Mouse (Mus musculus) neural tube, embryonic 11.5 days (tissue): ENCODE data around the gene Foxf1. TPM values are rescaled to one million over a fixed set of nuclear protein-coding genes. Genes with fewer than 3 reads are reported as not detected.
A peak's percentile ranks its signal among the peaks of the same experiment; 100 is the strongest.

Experiments
- ATAC-seq: fragments of 200-750 bp; cut with Nextera tagmentation; 2 replicates; pipeline ENCODE4 v1.8.0; 2017; ENCODE audit warnings: moderate number of reproducible peaks, mild to moderate bottlenecking, moderate TSS enrichment, moderate library complexity; ENCODE audit not compliant: insufficient read depth, low FRiP score, low TSS enrichment
- DNase-seq: peaks from one replicate; pipeline ENCODE4 v3.0.0-alpha.2; 2015; ENCODE audit warnings: low spot score
- H3K27ac ChIP-seq: fragments of 300-500 bp; sonication (generic); 2 replicates; pipeline ENCODE4 v1.5.1; 2014; ENCODE audit warnings: low read depth, mild to moderate bottlenecking, low read length
- H3K27me3 ChIP-seq: fragments of 300-500 bp; sonication (generic); 2 replicates; pipeline ENCODE4 v1.6.1; 2014; ENCODE audit warnings: mild to moderate bottlenecking, low read length, mixed read lengths; ENCODE audit not compliant: control insufficient read depth, insufficient read depth
- H3K36me3 ChIP-seq: fragments of 300-500 bp; sonication (generic); 2 replicates; pipeline ENCODE4 v1.6.1; 2014; ENCODE audit warnings: mild to moderate bottlenecking, low read length, moderate library complexity, mixed read lengths; ENCODE audit not compliant: control insufficient read depth, insufficient read depth
- H3K4me1 ChIP-seq: fragments of 300-500 bp; sonication (generic); 2 replicates; pipeline ENCODE4 v1.6.1; 2014; ENCODE audit warnings: low read length, mixed read lengths; ENCODE audit not compliant: control insufficient read depth, insufficient read depth
- H3K4me2 ChIP-seq: fragments of 300-500 bp; sonication (generic); 2 replicates; pipeline ENCODE4 v1.6.1; 2014; ENCODE audit warnings: low read depth, mild to moderate bottlenecking, moderate library complexity
- H3K4me3 ChIP-seq: fragments of 300-500 bp; sonication (generic); 2 replicates; pipeline ENCODE4 v1.5.1; 2014; ENCODE audit warnings: low read depth, low read length
- H3K9ac ChIP-seq: fragments of 300-500 bp; sonication (generic); 2 replicates; pipeline ENCODE4 v1.6.1; 2014; ENCODE audit warnings: mild to moderate bottlenecking, low read length
- H3K9me3 ChIP-seq: fragments of 300-500 bp; sonication (generic); 2 replicates; pipeline ENCODE4 v1.6.1; 2016; ENCODE audit warnings: low read length; ENCODE audit not compliant: control insufficient read depth
- WGBS: fragments of 180-500 bp; shearing (Covaris S2); extraction: QIAGEN DNeasy Blood & Tissue Kit; methylation state at CpG from one replicate; pipeline ENCODE4 v1.1.7; 2014; 5-methylcytosine and 5-hydroxymethylcytosine counted together
- polyA plus RNA-seq: library from polyadenylated mRNA; unstranded; fragments of >200 nt; fragmentation: Nextera tagmentation; extraction: Ambion mirVana; gene quantifications from 2 replicates; pipeline ENCODE4 v1.2.1, GENCODE M21; 2014

Foxf1 gene
- polyA plus RNA-seq: 2.6 and 6.1 TPM in 2 replicates

GRCm38 (mm10) chr8:121084210-121084951 is at the start of gene Foxf1:
Gene Foxf1 (plus strand): TSS chr8:121084386.
- under 1% methylated on average over 64 of the region's 83 CpGs for WGBS
- DNase-seq: peak; percentile 65
- no peaks in the 10 kb centered on the region for H3K9me3 ChIP-seq
- peaks cover 99% of the 10 kb centered on the region for H3K27me3 ChIP-seq
- peak; percentile 45; the same call in 1 of the 2 replicates for ATAC-seq
- H3K9ac ChIP-seq: no peak within 1 kb of the TSS; the same call in none of the 2 replicates
- peak within 1 kb of the TSS; percentile 41 for H3K4me3 ChIP-seq
- peak within 1 kb of the TSS; percentile 75 for H3K4me2 ChIP-seq
- no peaks in the 10 kb centered on the region for H3K36me3 ChIP-seq
- H3K27ac ChIP-seq: no peak within 1 kb of the TSS
- peaks cover 12% of the 10 kb centered on the region for H3K4me1 ChIP-seq

GRCm38 (mm10) chr8:121035611-121036010 is 48.6 kb upstream of the Foxf1 start:
- Histone ChIP-seq H3K9me3 (no peaks in the 10 kb centered on the region), H3K27ac (no peak overlapping the region), H3K27me3 (peaks cover 13% of the 10 kb centered on the region; the same call in 1 of the 2 replicates), H3K4me3 (no peak overlapping the region), H3K9ac (no peak overlapping the region), H3K4me1 (0 out of 2 replicates have a peak, but pooled peaks cover 3% of the 10 kb centered on the region), H3K36me3 (no peaks in the 10 kb centered on the region), H3K4me2 (no peak overlapping the region)
- DNase-seq: no peak
- ATAC-seq: no peak
- WGBS: 87% methylated on average over 8 of the region's 8 CpGs

GRCm38 (mm10) chr8:121043719-121044440 is 40.3 kb upstream of the Foxf1 start:
- Histone ChIP-seq H3K4me2 (no peak overlapping the region), H3K9me3 (no peaks in the 10 kb centered on the region), H3K4me1 (no peaks in the 10 kb centered on the region), H3K27ac (no peak overlapping the region), H3K9ac (no peak overlapping the region), H3K36me3 (no peaks in the 10 kb centered on the region), H3K4me3 (no peak overlapping the region), H3K27me3 (0 out of 2 replicates have a peak, but pooled peaks cover 5% of the 10 kb centered on the region)
- ATAC-seq (no peak), DNase-seq (no peak)
- WGBS: 60% methylated on average over 19 of the region's 19 CpGs

- 66% methylated on average over 9 of the region's 9 CpGs for WGBS
- no peak for DNase-seq
- no peak for ATAC-seq
Measured at GRCm38 (mm10) chr8:121047441-121047840, 36.7 kb upstream of the Foxf1 start.

GRCm38 (mm10) chr8:121058081-121058480 is 26.1 kb upstream of the Foxf1 start:
- H3K36me3 ChIP-seq: no peaks in the 10 kb centered on the region
- H3K9me3 ChIP-seq: no peaks in the 10 kb centered on the region
- no peak overlapping the region for H3K27ac ChIP-seq
- H3K4me1 ChIP-seq: no peaks in the 10 kb centered on the region
- peaks cover 2% of the 10 kb centered on the region; the same call in 1 of the 2 replicates for H3K27me3 ChIP-seq
- WGBS: 76% methylated on average over 9 of the region's 9 CpGs
- ATAC-seq (no peak), DNase-seq (no peak)
- no peak overlapping the region for H3K9ac ChIP-seq
- no peak overlapping the region for H3K4me3 ChIP-seq
- no peak overlapping the region for H3K4me2 ChIP-seq

More at GRCm38 (mm10) chr8:121047441-121047840, 36.7 kb upstream of the Foxf1 start:
- Histone ChIP-seq H3K4me2 (no peak overlapping the region), H3K4me1 (no peaks in the 10 kb centered on the region), H3K4me3 (no peak overlapping the region), H3K9ac (no peak overlapping the region), H3K27ac (no peak overlapping the region), H3K9me3 (no peaks in the 10 kb centered on the region), H3K27me3 (no peaks in the 10 kb centered on the region), H3K36me3 (no peaks in the 10 kb centered on the region)

GRCm38 (mm10) chr8:121059098-121059497 is 25.1 kb upstream of the Foxf1 start:
- ATAC-seq (no peak), DNase-seq (no peak)
- WGBS: 85% methylated on average over 7 of the region's 7 CpGs

GRCm38 (mm10) chr8:121062521-121062920 is 21.7 kb upstream of the Foxf1 start:
- WGBS: 88% methylated on average over 6 of the region's 6 CpGs
- Histone ChIP-seq H3K36me3 (no peaks in the 10 kb centered on the region), H3K4me3 (no peak overlapping the region), H3K4me1 (no peaks in the 10 kb centered on the region), H3K27me3 (0 out of 2 replicates have a peak, but pooled peaks cover 2% of the 10 kb centered on the region), H3K4me2 (no peak overlapping the region), H3K9me3 (no peaks in the 10 kb centered on the region), H3K27ac (no peak overlapping the region), H3K9ac (no peak overlapping the region)
- DNase-seq (no peak), ATAC-seq (no peak)

More at GRCm38 (mm10) chr8:121059098-121059497, 25.1 kb upstream of the Foxf1 start:
- Histone ChIP-seq H3K4me3 (no peak overlapping the region), H3K27me3 (peaks cover 2% of the 10 kb centered on the region; the same call in 1 of the 2 replicates), H3K9ac (no peak overlapping the region), H3K27ac (no peak overlapping the region), H3K4me1 (no peaks in the 10 kb centered on the region), H3K9me3 (no peaks in the 10 kb centered on the region), H3K36me3 (no peaks in the 10 kb centered on the region), H3K4me2 (no peak overlapping the region)

GRCm38 (mm10) chr8:121063649-121064048 is 20.5 kb upstream of the Foxf1 start:
- Histone ChIP-seq H3K4me3 (no peak overlapping the region), H3K4me1 (no peaks in the 10 kb centered on the region), H3K9ac (no peak overlapping the region), H3K36me3 (no peaks in the 10 kb centered on the region), H3K4me2 (no peak overlapping the region), H3K9me3 (no peaks in the 10 kb centered on the region), H3K27me3 (peaks cover 4% of the 10 kb centered on the region), H3K27ac (no peak overlapping the region)
- ATAC-seq: no peak
- DNase-seq: no peak
- 33% methylated on average over 13 of the region's 13 CpGs for WGBS
